Comparison of ENCODE assay signal across 10 mouse cellular contexts in genomic region chr13:42826602-42827001, GRCm38 (mm10).
A peak's percentile ranks its signal among the peaks of the same experiment; 100 is the strongest.
DNase-seq lines count a peak whose midpoint lies in the region; ATAC-seq and TF ChIP-seq lines count a peak whose summit lies in the region.
"Had no signal": no experiment of that assay in that cellular context is flagged by ENCODE, and none has a peak within 500 bp of the region (broad histone marks: within the 10 kb centered on the region; RNA-seq: fewer than 3 reads in every experiment).

No protein-coding gene starts in this region.

- TF ChIP-seq CTCF in testis, adult 2 months (IDR thresholded peaks at IDR 0.05; ENCODE audit: control insufficient read depth, insufficient read depth, insufficient replicate concordance, low read depth, low read length) = peak; percentile 31; the same call in 1 of the 2 replicates

- H3K4me3 ChIP-seq in heart, embryonic 12.5 days = no peak overlapping the region
- H3K4me3 ChIP-seq in testis, adult 2 months (ENCODE audit: control insufficient read depth, low read depth, low read length) = no peak overlapping the region
- H3K4me3 ChIP-seq: midbrain, embryonic 12.5 days; stomach, embryonic 15.5 days had no signal

- TF ChIP-seq POLR2A in testis, adult 2 months (IDR thresholded peaks at IDR 0.05; ENCODE audit: control insufficient read depth, low read depth, low read length) = no peak

- no peak overlapping the region for H3K27ac ChIP-seq in heart, embryonic 12.5 days (ENCODE audit: poor library complexity, severe bottlenecking)
- H3K27ac ChIP-seq in testis, adult 2 months (ENCODE audit: control insufficient read depth, insufficient read depth, low read depth, low read length) = no peak overlapping the region
- H3K27ac ChIP-seq: midbrain, embryonic 12.5 days; stomach, embryonic 15.5 days had no signal

- peaks cover 5% of the 10 kb centered on the region for H3K9me3 ChIP-seq in heart, embryonic 12.5 days (replicated peaks)
- H3K9me3 ChIP-seq: stomach, embryonic 15.5 days had no signal

- WGBS in heart, embryonic 12.5 days = 53% methylated on average over 8 of the region's 8 CpGs

- H3K4me1 ChIP-seq in heart, embryonic 12.5 days (replicated peaks) = peaks cover 22% of the 10 kb centered on the region
- H3K4me1 ChIP-seq in testis, adult 2 months (ENCODE audit: control insufficient read depth, insufficient read depth, low read length) = peaks cover 7% of the 10 kb centered on the region

- no peak overlapping the region for H3K9ac ChIP-seq in heart, embryonic 12.5 days
- H3K9ac ChIP-seq: midbrain, embryonic 12.5 days; stomach, embryonic 15.5 days had no signal

- H3K4me2 ChIP-seq in heart, embryonic 12.5 days = no peak overlapping the region
- H3K4me2 ChIP-seq: midbrain, embryonic 12.5 days; stomach, embryonic 15.5 days had no signal

- no peak for ATAC-seq in heart, embryonic 12.5 days (ENCODE audit: insufficient number of reproducible peaks, low FRiP score)

- H3K27me3 ChIP-seq in heart, embryonic 12.5 days (replicated peaks) = no peaks in the 10 kb centered on the region
- no peaks in the 10 kb centered on the region for H3K27me3 ChIP-seq in testis, adult 2 months (ENCODE audit: control insufficient read depth, insufficient read depth, low read length)
- H3K27me3 ChIP-seq: midbrain, embryonic 12.5 days; stomach, embryonic 15.5 days had no signal

- DNase-seq in heart, adult 11 months = peak; percentile 41
- DNase-seq in right cerebral cortex, adult 2 months (ENCODE audit: low spot score in 2 of 2) = peak; percentile 62 to 70
- DNase-seq in right cerebral cortex, postnatal 36 days (ENCODE audit: low spot score in 2 of 2) = no peak
- DNase-seq in c-Kit-positive CD71-negative TER-119-negative erythroid progenitor cells, embryonic 14.5 days (ENCODE audit: low read depth) = peak; percentile 10
- peak; percentile 66 for DNase-seq in kidney, postnatal 10 days
- no peak for DNase-seq in spleen, adult 12 weeks (ENCODE audit: low spot score)

- no peaks in the 10 kb centered on the region for H3K36me3 ChIP-seq in heart, embryonic 12.5 days
- H3K36me3 ChIP-seq in testis, adult 2 months (ENCODE audit: control insufficient read depth, insufficient read depth, low read length) = no peaks in the 10 kb centered on the region
- H3K36me3 ChIP-seq: midbrain, embryonic 12.5 days; stomach, embryonic 15.5 days had no signal

Comparison
In these comparisons a context has a peak if more than half of its experiments do, and no peak if none do; other contexts are left out.
1. DNase-seq: peak in heart, adult 11 months (single experiment), right cerebral cortex, adult 2 months (2 of 2), c-Kit-positive CD71-negative TER-119-negative erythroid progenitor cells, embryonic 14.5 days (single experiment) and kidney, postnatal 10 days (single experiment); none in right cerebral cortex, postnatal 36 days (0 of 2) and spleen, adult 12 weeks (single experiment).